Mouse (Mus musculus) right cerebral cortex, adult 18-20 months (tissue): ENCODE data around the gene Tgoln1.

Source experiments
- DNase-seq: peaks from one replicate; pipeline ENCODE4 v3.0.0; 2022; ENCODE audit warnings: mixed read lengths

Gene Tgoln1

DNA sequence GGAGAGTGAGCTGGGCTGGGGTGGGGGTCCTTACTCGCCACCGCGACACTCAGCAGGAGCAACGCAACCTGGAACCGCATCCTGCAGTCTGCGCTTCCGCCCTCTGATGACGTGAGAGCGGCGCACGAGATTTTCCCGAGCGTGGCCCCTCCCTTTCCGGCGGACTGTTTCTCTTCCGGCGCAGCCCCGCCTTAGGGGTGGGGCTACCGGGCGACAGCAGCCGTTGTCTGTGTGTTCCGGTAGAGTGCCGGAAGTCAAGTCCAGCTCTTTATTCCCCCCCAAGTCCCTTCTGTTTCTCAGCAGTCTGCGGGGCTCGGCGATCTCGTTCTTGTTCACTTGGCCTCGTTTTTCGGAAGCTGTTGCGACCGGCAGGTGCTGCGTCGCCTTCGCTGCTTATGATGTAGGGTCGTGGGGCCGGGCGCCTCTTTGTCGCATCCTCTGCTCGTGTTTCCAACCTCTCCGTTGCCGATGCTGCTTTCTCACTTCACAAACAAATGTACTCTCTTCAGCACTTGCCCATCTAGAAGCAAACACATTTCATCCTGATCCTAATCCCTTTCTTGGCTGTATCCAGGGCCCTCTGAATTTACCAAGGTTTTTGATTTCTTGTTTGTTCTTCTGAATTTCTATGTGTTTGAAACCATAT, at the start of gene Tgoln1:
Gene Tgoln1 (minus strand): TSS at position 358 of the 646 bp plus-strand sequence.
- DNase-seq: peak; percentile 96

DNA sequence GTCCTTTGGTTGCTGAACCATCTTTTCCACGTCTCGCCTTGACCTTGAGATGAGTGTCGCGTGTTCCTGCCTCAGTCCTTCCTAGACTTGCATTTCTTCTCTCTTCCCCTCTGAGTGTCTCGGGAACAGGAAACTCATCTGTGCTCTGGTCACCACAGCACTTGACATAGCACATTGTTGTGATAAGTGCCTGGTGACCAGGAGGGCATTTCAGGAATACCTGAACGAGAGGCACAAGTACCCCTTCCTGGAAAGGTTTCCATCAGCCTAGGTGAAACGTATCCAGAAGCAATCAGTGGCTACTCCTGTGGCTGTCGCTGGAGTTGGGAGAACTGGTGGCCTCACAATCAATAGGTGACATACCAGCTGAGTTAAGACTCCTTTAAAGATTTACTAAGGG, 47.5 kb upstream of the Tgoln1 start:
- DNase-seq: no peak

DNA sequence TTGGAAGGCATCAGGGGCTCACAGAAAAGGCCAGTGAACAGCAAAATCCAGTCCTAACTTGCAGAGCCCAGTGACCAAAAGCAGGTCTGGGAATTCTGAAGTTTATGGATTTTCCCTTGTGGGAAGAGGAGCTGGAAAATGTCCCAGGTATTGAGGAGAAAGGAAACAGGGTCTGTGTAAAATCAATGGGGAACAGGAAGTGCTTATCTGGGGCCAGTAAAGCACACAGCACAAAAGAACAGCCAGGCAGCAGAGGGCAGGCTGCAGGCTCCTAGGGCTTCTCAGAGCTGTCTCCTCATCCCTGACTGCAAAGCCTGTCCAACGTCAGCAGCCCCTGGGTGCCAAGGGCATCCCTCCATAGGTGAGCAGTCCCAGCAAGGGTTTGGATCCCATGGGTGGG, 46.2 kb upstream of the Tgoln1 start:
- no peak for DNase-seq

DNA sequence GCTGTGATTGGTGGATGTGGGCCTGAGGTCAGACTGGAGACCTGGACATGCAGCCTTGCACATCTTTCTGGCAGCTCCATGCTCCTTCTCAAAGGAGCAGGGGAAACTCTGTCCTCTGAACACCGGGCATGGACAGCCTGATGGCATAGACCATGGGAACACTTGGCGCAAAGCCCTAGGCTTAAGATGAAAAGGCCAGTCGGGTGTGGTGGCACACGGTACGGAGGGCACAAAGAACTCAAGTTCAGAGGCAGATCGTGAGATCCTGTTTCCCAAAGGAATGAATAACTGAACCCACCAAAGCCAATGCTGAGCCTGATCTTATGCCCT, 43.6 kb upstream of the Tgoln1 start:
- no peak for DNase-seq

DNA sequence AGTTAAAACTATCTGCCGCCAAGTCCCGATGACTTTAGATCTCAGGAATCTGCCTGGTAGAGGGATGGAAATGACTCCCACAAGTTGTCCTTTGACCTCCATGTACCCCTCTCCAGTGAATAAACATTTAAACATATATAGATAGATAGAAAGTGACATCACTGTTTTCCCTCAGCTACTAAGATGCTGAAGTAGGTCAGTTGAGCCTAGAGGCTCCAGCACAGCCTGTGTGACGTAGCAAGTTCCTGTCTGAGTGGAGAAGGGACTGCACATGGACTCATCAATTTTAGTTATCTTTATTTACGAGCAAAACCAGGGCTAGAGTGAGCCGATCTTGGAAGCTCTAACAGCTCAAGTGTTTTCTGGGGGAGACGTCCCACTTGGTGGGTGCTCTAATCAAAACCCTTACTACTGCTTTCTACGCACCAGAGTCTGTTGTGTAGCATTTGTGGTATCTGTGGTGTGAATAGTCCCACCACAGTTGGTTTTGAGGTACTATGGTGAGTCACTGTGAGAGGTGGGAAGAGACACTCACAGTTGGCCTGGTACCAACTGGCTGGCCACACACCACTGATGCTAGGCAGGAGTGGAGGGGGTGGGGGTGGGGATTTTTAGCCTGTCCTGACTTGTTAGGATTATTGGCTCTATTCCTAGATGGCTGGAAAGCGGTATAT, 43.1 kb upstream of the Tgoln1 start:
- peak; percentile 23 for DNase-seq

DNA sequence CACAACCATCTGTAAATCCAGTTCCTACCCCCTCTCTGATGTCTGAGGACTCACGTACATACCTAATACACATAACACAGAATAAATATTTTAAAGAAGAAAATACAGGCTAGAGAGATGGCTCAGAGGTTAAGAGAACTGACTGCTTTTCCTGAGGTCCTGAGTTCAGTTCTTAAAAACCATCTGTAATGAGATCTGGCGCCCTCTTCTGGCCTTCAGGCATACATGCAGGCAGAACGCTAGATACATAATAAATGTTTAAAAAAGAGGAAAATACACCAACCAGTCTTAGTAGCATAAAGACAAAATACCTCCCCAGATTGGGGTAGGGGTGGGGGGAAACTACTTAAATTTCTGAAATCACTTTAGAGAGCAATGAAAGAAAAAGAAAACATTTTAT, 41.2 kb upstream of the Tgoln1 start:
- no peak for DNase-seq

DNA sequence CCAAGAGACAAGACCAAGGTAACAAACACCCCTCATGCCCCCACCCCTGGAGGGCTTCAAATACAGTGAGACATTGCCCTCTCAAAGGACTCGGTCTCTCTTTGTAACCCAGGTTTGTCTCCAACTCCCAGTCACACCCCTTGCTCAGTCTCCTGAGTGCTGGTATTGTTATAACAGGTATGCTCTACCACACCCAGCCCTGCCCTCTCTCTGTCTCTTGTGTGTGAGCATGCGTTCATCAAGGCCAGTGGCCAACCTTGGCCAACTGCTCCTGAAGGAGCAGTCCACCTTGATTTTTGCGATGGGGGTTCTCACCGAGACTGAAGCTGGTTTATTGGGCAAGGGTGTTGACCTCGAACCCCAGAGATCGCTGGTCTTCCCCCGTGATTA, 39.2 kb upstream of the Tgoln1 start:
- no peak for DNase-seq

DNA sequence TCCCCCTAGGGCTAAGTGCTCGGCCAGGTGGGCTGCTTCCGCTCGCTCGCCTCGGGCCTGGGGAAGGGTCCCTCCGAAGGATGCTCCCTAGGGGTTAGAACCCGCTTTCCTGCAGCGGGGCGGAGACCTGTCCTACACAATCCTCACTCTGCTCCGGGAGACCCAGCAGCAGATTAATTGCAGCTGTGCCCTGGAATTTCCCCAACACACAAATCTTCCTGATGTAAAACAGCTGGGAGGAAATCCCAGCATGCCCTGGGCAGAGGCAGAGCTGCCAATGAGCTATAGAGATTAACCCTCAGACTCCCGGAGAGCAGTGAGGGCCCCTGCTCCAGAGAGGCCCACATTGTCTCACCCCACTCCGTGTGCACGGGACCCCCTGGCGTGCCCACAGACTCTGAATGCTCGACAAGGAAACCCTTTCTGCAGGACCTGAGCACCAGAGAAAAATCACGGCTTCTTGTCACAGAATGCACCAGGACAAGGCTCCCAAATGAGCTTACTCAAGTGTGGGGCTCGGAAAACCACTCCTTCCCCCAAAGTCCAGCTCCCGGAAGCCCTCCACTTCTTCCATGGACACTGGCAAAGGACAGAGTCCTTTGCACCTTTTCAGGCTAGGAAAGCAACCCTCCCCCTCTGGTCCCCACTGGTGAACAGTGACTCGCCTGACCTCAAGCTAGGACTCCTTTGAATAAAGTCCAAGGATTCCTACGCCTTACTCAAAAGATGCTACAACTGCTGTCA, 38.7 kb upstream of the Tgoln1 start:
- DNase-seq: no peak

DNA sequence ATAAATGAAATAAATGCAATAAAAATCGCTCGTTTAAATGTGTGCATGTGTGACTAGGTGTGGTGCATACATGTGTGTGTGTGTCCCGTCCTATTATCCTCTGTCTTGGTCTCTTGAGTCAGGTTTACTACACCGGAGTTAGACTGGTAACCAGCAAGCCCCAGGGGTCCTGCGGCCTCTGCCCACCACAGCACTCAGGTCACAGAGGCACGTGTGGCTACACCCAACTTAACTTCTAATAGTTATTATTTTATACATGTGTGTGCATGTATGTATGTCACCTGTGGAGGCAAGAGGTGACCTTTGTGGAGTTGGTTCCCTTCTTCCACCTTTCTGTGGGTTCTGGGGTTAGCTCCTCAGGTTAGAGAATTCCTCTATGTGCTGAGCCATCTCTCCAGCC, 37.6 kb upstream of the Tgoln1 start:
- no peak for DNase-seq

DNA sequence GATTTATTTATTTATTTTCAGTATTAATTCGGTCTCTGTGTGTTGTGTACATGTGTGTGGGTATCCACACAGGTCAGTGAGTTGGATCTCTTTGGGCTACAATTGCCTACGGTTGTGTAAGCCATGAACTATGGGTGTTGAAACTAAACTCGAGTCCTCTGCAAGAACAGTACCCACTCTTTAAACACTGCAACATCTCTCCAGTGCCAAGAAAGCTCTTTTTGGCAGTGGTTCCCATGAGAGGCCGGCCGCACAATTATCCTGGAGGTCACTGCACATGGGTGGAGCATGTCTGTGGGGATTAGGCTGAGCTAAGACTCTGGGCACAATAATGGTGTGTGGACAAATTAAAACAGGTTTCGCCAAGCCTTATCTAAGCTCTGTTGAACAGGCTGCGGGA, 36.6 kb upstream of the Tgoln1 start:
- DNase-seq: no peak

DNA sequence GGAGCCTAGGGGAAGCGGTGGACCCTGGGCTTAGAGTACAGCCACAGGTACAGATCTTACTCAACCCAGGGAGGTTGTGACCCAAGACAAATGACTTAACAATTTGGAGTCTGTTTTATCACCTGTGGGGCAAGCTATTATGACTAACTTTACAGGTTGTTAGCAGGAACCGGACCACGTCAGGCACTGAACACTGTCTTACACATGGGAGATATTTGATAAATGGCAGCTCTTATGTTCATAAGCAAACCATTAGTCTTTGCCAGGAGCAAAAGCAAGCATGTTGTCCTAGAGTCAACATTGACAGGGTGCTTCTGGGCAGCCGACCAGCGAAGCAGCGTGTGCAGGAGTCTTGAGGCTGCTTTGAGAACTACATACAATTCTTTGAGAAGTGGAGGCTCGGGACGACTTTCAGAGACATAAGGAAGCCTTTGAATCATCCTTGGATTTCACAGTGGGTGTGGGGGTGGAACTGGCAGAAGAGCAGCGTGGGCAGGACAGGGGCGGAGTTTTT, 33.6 kb upstream of the Tgoln1 start:
- DNase-seq: peak; percentile 87

DNA sequence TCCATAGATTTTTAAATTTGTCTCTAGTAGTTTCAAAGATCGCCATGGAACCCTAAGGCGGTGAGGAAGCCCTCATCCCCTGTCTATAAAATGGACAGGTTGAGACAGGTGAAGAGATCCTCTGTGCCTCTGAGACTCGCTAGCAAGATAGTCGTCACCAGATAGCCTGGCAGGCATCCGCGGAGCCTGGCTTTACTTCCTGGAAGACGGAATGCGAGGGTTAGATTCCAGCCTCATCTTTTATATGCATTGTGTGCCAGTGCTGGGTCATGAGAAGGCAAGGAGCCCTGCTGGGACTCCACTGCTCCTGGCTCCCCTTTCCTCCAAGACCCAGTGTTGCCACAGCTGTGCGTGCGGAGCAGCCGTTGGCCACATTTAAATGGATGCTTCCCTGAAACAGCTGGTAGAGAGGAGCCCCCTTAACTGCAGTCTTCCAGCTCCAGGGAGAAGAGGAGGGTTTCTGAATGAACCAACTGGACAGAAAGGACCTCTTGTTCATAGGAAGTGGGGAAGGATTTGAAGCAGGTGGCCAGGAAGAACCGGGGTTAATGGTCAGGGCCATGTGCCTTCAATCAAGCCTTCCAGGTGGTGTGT, 31.3 kb upstream of the Tgoln1 start:
- no peak for DNase-seq

DNA sequence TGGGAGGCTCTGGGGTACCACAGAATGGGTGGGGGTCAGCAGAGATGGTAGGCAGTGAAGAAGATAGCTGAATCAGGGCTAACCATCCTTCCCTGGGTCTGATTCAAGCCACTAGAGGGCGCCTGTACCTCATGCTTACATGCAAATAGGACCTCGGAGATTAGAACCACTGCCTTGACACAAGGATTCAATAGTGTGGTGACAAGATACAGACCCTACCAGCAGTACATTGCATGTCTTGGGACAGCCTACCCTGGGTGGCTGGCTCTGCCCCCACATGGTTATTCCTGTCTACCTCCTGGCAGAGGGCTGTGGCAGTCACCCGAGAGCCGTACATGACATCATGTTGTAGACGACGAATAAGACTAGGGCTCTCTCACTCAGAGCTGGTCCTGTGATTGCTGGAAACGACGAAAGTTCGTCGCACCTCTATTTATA, 30.6 kb upstream of the Tgoln1 start:
- DNase-seq: peak; percentile 66

DNA sequence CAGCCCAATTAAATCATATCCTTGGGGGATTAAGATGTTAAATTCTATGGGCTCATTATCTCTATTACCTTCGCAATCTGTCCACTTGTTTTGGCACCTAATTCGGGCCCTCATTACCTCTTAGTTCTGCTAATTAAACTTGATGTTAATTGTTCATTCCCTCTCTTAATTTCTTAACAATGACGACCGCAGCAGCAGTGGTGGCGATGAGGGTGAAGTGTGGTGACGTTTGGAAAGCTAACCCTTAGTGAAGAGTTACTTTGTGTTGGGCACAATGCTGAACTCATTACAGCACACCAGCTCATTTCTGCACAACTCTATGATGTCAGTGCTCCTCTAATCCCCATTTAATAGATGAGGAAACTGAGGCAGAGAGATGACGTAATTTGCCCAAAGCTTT, 28.6 kb upstream of the Tgoln1 start:
- no peak for DNase-seq

DNA sequence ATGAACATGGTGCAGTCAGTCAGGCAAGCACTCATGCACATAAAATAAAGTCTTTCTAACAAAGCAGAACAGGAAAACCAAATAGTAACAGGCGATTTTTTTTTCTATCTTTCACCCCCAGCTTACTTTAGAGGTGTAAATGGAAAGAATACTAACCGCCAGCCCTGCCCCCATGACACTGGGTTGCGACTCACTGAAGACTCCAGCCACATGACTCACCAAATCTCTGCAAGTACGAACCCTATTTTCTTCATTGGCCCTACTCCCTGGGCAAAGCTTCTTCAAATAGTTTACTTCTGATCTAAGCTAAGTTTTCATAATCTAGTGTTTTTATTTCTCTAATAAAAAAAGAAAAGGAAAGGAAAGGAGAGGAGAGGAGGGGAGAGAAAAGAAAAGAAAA, 27.8 kb upstream of the Tgoln1 start:
- no peak for DNase-seq

DNA sequence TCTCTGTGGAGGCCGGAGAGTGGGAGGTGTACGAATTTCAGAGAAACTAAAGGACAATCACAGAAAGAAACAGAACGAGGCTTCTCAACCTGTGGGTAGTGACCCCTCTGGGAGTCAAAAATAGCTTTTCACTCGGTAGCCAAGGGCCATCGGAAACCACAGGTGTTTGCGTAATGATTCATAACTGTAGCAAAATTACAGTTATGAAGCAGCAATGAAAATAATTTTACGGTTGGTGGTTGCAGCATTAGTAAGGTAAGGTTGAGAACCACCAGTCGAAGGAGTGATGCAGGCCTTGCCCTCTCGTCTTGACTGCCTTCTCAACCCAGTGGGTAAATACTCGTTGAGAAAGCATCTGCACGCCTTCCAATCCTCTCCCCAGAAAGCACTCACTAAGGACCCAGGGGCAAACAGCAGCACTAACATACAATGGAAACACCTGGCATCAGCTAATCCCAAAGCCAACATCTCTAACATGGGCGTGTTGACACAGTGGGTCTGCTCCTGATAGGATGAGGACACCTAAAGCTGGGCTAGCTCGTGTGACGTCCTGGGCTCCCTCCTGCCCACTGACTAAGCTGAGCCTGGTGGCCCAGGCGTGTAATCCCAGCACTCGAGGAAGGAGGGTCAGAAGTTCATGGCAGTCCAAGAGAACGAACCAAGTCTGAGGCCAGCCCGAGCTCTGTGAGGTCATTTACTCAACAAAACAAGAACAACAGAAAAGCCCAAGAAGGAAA, 24.6 kb upstream of the Tgoln1 start:
- DNase-seq: no peak

DNA sequence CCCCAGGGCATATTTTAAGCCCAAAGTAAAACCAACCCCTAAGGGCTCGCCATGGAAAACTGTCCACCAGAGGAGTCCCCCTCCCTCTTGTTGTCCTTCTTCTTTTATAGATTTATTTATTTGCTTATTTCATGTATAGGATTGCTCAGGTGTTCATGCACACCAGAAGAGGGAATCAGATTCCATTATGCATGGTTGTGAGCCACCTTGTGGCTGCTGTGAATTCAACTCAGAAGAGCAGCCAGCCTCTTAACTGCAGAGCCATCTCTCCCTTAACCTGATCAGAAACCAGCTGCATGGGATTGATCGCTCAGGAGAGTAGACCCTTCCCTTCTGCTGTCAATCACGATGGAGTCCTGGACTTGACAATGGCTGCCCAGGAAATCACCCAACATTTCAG, 20.1 kb upstream of the Tgoln1 start:
- no peak for DNase-seq

DNA sequence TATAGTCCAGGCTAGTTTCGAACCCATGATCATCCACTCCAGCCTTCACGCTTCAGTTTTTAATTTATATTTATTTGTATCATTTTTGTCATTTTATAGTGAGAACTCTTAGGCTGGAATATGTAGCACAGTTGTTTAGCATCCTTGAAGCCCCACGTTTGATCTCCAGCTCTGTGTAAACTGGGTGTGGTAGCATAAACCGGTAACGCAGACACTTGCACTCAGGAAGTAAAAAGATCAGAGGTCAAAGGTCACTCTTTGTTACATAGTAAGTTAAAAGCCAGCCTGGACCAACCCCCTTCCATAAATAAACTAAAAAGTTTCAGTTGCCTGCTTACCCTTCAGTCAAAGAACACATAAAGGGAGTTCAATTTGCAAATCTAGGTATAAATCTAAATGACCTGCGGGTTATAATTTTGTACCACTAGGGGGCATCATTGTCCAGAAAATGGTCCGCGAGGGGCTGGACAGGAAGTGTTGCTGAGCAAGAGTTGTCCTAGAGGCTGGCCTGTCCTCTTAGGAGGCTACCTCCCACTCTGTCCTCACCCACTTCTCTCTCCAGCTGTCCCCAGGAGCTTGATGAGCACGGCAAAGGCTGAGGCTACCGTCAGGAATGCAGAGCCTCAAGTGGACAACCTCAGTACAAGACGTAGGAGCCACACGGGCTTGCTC, 19.1 kb upstream of the Tgoln1 start:
- peak; percentile 35 for DNase-seq

DNA sequence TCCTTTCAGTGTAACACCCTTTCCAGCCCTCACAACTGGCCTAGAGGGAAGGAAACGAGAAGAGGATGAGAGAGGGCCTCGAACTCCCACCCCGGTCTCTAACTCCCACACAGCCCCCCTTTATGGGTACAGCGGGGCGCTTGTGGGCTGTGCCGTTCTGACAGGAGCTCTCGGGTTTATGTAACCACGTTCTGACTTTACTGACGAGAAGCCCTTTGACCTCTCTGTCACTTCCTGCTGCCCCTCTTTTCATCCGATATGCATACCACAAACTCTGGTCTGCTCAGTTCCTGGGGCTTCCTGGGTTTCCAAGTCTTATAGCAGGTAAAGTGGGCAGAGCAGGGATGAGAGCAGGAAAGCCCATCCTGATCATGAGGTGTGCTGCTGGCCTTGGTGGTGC, 17.5 kb upstream of the Tgoln1 start:
- DNase-seq: no peak

DNA sequence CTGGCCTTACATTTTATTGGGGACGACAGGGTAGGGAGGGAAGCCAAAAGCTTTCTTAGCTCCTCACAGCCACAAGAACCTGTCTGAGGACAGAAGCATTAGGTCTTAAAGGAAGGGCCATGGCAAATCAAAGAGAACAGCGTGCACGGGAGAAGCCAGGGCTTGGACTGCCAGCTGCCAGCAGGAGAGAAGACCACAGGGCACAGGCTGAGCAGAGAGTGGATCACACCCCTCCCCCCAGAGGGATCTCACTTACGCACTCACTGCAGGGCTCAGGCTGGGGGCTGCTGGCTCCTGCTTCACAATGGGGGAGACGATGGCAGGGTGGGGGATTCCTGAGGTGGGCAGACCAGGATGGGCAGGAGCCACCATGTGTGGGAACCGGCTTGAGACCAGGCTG, 14.9 kb upstream of the Tgoln1 start:
- no peak for DNase-seq

DNA sequence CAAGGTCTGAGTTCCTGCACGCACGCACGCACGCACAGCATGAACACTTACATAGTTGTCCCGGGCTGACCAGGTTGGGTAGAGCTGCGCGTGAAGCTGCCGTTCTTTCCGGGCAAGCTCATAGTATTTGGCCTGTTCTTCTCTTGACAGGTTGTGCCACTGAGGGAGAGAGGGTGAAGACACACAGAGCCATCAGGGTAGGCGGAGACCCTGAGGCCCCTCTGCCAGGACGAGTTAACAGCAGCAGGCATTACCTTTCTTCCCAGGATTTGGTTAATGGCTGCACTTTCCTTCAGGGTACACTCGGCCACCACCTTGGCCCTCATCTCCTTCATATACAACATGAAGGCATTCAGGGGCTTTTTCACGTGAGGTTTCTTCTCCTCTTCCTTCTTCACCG, 14.2 kb upstream of the Tgoln1 start:
- no peak for DNase-seq

DNA sequence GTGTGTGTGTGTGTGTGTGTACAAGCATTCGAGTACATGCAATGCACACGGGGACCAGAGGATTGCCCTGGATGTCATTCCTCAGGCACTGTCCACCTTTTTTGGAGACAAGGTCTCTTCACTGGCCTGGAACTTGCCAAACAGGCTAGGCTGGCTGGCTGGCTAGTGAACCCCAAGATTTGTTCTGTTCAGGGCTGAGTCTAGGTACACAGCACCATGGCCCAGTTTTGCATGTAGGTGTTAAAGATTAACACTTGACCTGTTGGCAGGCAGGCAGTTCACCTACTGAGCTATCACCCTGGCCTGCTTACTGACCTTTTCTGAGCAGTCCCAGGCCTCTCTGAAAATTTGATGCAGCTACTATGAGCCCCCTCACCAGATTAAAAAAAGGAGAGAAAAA, 13.6 kb upstream of the Tgoln1 start:
- DNase-seq: no peak
